Mouse (Mus musculus) testis, adult 2 months (tissue): ENCODE data around the gene Cadm2. TPM values are rescaled to one million over a fixed set of nuclear protein-coding genes. Genes with fewer than 3 reads are reported as not detected.

Experiments
- H3K27ac ChIP-seq: fragments of 200-500 bp; 2 replicates; pipeline ENCODE4 v1.5.1; 2012; ENCODE audit warnings: low read depth, low read length; ENCODE audit not compliant: control insufficient read depth, insufficient read depth
- H3K27me3 ChIP-seq: fragments of 200-500 bp; 2 replicates; pipeline ENCODE4 v1.6.1; 2012; ENCODE audit warnings: mild to moderate bottlenecking, low read length, moderate library complexity; ENCODE audit not compliant: control insufficient read depth, insufficient read depth
- H3K36me3 ChIP-seq: fragments of 200-500 bp; 2 replicates; pipeline ENCODE4 v1.6.1; 2012; ENCODE audit warnings: mild to moderate bottlenecking, low read length; ENCODE audit not compliant: control insufficient read depth, insufficient read depth
- H3K4me1 ChIP-seq: fragments of 200-500 bp; 2 replicates; pipeline ENCODE4 v1.6.1; 2012; ENCODE audit warnings: low read length; ENCODE audit not compliant: control insufficient read depth, insufficient read depth
- H3K4me3 ChIP-seq: fragments of 200-500 bp; 2 replicates; pipeline ENCODE4 v1.5.1; 2012; ENCODE audit warnings: low read depth, mild to moderate bottlenecking, low read length, moderate library complexity, mixed read lengths; ENCODE audit not compliant: control insufficient read depth
- CTCF ChIP-seq: fragments of 200-500 bp; IDR thresholded peaks from 2 replicates; pipeline ENCODE4 v1.5.1; 2012; ENCODE audit warnings: low read depth, mild to moderate bottlenecking, inconsistent platforms, low read length, moderate library complexity; ENCODE audit not compliant: control insufficient read depth, insufficient read depth, insufficient replicate concordance
- POLR2A ChIP-seq: fragments of 200-500 bp; IDR thresholded peaks from 2 replicates; pipeline ENCODE4 v1.6.1; 2012; ENCODE audit warnings: low read depth, mild to moderate bottlenecking, inconsistent platforms, low read length, moderate library complexity; ENCODE audit not compliant: control insufficient read depth
- polyA plus RNA-seq: library from polyadenylated mRNA; depleted of rRNA; stranded (reverse); fragments of >200 nt; gene quantifications from 2 replicates; pipeline ENCODE4 v1.2.3, GENCODE M21; 2012; rRNA removed

The Cadm2 gene
- 3.3 and 3.4 TPM in 2 replicates for polyA plus RNA-seq

DNA sequence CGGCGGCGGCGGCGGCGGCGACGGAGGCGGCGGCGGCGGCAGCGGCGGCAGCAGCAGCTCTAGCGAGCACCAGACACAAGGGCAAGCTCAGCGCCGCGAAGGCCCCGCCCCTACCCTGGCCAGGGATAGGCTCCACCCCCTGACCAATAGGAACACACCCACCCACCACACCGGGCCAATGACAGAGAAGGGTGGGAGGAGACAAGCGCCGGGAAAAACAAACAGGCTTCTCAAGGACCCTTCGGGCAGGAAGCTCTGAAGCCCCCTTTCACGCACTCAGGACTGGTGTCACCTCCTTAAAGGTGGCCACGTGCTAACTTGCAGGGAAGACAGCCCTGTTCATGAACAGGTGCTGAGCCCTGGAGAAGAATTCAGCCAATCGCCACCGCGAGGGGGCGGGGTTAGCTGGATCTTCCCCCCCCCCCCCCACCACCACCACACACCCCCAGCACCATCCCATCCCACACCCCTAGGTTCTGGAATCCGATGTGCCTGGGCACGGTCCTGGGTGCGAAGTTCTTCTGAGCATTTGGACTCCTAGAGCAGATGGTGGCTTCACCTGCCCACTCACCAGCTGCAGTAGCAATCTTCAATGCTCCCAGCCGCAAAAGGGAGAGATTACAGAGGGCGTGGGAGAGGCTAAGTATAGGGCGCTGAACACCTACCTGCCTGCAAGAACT, at the start of gene Cadm2:
Gene Cadm2 (minus strand): TSS at position 83 of the 680 bp plus-strand sequence.
- peaks cover 14% of the 10 kb centered on the region for H3K4me1 ChIP-seq
- no peak for TF ChIP-seq POLR2A
- no peak for TF ChIP-seq CTCF
- H3K4me3 ChIP-seq = peak within 1 kb of the TSS; percentile 77
- no peaks in the 10 kb centered on the region for H3K36me3 ChIP-seq
- H3K27me3 ChIP-seq = no peaks in the 10 kb centered on the region
- no peak within 1 kb of the TSS for H3K27ac ChIP-seq

DNA sequence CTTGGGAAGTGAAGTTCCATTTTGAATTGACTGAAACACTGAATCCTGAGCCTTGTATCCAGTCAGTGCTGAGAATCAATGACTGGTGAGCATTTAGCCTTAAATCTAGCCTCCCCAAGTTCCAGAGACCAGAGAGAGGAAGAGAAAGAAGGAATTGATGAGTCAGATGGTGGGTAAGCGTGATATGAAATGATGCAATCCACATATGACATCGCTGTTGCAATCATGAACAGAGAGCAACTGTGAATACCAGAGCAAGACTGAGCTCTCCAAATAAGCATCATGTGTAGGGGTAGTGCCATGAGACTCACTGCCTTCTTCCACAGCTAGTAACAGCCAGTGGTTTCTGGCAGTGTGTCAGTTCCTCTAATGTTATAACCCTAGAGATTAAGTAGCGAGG, 26.2 kb upstream of the Cadm2 start:
- no peak for TF ChIP-seq CTCF
- Histone ChIP-seq H3K36me3 (no peaks in the 10 kb centered on the region), H3K27ac (no peak overlapping the region), H3K4me1 (no peaks in the 10 kb centered on the region), H3K4me3 (no peak overlapping the region), H3K27me3 (no peaks in the 10 kb centered on the region)

DNA sequence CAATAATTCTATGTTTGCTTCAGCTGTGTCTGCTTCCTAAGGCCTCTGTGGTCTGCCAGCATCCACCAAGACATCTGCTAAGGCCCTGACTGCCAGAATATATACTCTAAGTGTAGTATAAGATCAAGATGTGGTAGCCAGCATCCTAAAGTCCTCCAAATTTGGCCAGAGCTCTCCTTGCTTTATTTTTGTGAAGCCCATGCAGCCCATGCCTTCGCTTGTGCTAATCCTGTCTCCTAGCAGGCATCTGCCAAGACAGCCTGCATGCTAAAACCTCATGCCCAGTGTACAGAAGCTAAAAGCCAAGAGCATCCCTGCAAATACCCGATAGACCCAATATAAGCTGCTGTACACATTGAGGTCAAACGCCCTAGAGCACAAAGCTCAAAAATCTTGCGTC, 22.9 kb upstream of the Cadm2 start:
- H3K4me3 ChIP-seq = no peak overlapping the region
- TF ChIP-seq CTCF (no peak), POLR2A (no peak)
- H3K27ac ChIP-seq = no peak overlapping the region
- H3K4me1 ChIP-seq = no peaks in the 10 kb centered on the region
- H3K27me3 ChIP-seq = no peaks in the 10 kb centered on the region
- H3K36me3 ChIP-seq = no peaks in the 10 kb centered on the region

DNA sequence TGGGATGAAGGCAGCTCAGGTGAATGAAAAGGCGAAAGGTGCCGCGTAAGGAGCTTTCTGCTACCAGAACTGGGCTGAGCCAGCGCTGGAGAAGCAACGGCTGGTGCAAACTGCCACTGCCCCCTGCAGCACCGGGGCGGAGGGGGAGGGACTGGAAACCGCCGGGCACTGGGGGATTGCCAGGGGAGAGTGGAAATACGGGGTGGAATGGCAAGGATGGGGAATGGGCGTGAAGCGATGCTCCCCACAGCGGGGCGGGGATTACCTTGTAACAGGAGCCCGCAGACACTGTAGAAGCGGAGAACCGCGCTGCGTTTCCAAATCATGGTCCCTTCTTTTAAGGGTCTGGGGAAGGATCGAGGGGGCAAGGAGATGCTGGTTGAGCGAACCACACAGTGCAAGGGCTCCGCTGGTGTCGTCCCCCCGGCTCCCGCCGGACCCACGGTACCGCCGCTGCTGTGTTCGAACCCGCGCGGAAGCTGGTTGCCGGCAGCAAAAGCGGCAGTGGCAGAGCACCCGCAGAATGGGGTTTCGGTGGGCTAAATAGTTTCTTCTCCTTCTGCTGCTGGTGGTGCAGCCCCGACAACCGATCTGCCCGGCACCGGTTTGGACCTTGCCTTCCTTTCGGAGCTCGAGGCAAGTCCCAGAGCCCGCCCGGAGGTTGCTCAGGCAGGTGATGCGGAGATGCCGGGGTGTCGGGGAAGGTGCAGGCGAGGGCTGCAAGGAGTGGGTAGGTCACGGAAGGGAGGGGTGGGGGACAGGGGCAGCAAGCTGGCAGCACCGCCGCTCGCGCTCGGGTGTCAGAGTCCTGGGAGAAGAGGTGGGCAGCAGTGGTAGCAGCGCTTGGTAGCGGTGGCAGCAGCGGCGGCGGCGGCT, 564 bp downstream of the Cadm2 start:
- H3K27me3 ChIP-seq = no peaks in the 10 kb centered on the region
- no peaks in the 10 kb centered on the region for H3K36me3 ChIP-seq
- peak overlapping the region; percentile 65 for H3K4me3 ChIP-seq
- no peak for TF ChIP-seq CTCF
- no peak for TF ChIP-seq POLR2A
- H3K27ac ChIP-seq = no peak overlapping the region
- peaks cover 14% of the 10 kb centered on the region for H3K4me1 ChIP-seq

DNA sequence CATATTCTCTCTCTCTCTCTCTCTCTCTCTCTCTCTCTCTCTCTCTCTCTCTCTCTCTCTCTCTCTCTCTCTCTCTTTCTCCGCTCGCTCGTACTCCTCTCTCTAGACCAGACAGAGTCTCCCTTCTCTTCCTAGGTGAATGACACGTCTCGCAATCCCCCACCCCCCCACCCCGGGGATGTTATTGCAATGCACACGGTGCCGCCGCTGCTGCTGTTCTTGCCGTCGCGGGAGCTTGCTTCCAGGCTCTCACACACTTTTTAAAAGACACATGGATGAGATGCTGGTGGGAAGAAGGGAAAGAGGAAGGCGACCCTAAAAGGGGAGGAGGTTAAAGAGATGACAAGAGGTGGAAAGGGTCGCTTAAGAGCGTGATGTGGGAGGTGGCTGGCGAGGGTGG, 1.3 kb downstream of the Cadm2 start:
- Histone ChIP-seq H3K27ac (no peak overlapping the region), H3K36me3 (no peaks in the 10 kb centered on the region), H3K4me3 (peak overlapping the region; percentile 65; the same call in 1 of the 2 replicates), H3K4me1 (peaks cover 14% of the 10 kb centered on the region), H3K27me3 (no peaks in the 10 kb centered on the region)
- no peak for TF ChIP-seq CTCF
- no peak for TF ChIP-seq POLR2A

DNA sequence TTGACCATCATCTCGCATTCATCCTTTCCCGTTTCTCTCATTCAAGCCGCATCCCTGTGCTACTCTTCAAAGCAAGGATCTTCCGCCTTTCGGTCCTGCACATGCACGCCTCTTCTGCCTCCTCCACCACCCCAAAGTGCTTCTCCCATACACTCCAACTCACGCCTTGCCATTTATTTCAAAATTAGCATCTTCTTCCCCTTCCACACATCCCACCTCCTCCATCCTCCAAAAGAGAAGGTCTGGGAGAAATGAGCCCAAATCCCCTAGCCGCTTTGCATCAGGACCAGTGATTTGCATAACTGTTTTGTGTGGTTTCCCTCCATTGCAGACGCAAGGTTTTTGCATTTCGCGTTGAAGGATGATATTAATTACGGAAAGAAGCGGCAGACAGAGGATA, 1.9 kb downstream of the Cadm2 start:
- Histone ChIP-seq H3K4me1 (peaks cover 14% of the 10 kb centered on the region), H3K36me3 (no peaks in the 10 kb centered on the region), H3K27ac (no peak overlapping the region), H3K4me3 (no peak overlapping the region), H3K27me3 (no peaks in the 10 kb centered on the region)
- TF ChIP-seq CTCF (no peak), POLR2A (no peak)

DNA sequence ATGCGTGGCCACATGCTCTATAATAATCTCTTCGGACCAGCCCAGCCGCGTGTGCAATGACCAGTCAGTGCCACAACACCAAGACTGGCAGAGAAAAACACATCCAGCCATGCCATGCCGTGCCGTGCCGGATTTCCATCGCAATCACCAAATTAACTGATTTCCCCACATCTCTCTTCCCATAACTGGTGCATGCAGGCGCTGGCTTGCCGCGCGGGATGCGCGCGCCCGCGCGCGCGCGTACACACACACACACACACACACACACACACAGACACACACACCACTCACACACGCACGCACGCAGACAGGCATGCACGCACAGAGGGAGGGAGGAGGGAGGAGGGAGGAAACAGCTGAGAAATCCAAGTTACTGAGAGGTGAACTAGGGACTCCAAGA, 2.9 kb downstream of the Cadm2 start:
- H3K27me3 ChIP-seq = no peaks in the 10 kb centered on the region
- peak overlapping the region; percentile 11 for H3K4me3 ChIP-seq
- H3K4me1 ChIP-seq = peaks cover 14% of the 10 kb centered on the region
- H3K27ac ChIP-seq = no peak overlapping the region
- H3K36me3 ChIP-seq = no peaks in the 10 kb centered on the region
- TF ChIP-seq CTCF (no peak), POLR2A (no peak)

DNA sequence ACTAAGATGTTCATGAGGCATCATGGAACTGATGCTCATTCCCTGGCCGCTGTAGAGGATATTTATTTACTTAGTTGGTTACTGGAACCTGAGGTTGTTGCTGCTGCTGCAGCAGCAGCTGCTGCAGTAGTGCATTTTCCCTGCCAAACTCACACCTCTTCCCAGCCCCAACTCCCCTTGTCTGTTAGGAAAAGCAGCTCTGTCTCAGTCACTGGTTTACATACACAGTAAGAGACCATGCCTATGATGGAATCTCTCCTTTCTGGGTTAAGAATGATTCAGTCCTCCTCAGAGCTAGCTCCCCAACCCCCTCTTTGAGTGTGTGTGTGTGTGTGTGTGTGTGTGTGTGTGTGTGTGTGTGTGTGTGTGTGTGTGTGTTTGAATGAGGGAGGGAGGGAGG, 3.5 kb downstream of the Cadm2 start:
- Histone ChIP-seq H3K27me3 (no peaks in the 10 kb centered on the region), H3K36me3 (no peaks in the 10 kb centered on the region), H3K27ac (no peak overlapping the region), H3K4me3 (no peak overlapping the region), H3K4me1 (peaks cover 14% of the 10 kb centered on the region)
- TF ChIP-seq POLR2A (no peak), CTCF (no peak)
